Mouse (Mus musculus): Measurements from ENCODE around the gene Vmn1r85. TPM values are rescaled to one million over a fixed set of nuclear protein-coding genes. Genes with fewer than 3 reads are reported as not detected.
"Not testable (repeated sequence)": the region's sequence is repeated elsewhere in the genome, so short reads cannot be mapped to it uniquely, and the experiment has no call there.

The Vmn1r85 gene
- polyA plus RNA-seq, 1 experiment from 2014 or later, result not detected

- not testable (repeated sequence) for H3K9me3 ChIP-seq (replicated peaks; ENCODE audit: low read length); H3K4me1 ChIP-seq (replicated peaks; ENCODE audit: insufficient read depth, low read length); ATAC-seq (replicated peaks; ENCODE audit: low FRiP score, low read depth); H3K4me3 ChIP-seq (replicated peaks; ENCODE audit: low read depth, low read length); DNase-seq (ENCODE audit: low spot score); H3K27ac ChIP-seq; H3K9ac ChIP-seq (ENCODE audit: low read depth, low read length); H3K4me2 ChIP-seq (ENCODE audit: low read length); H3K36me3 ChIP-seq (ENCODE audit: insufficient read depth, low read length); H3K27me3 ChIP-seq (ENCODE audit: insufficient read depth, low read length)
- WGBS, result 50% methylated on average over 2 of the region's 2 CpGs
- TF ChIP-seq CTCF (IDR thresholded peaks at IDR 0.05; ENCODE audit: low read depth), result peak; percentile 61
Observed at GRCm38 (mm10) chr7:13063399-13063798, 31.6 kb downstream of the Vmn1r85 start.

- DNase-seq (ENCODE audit: low spot score), result no peak
- Histone ChIP-seq H3K36me3 (ENCODE audit: insufficient read depth, low read length) (no peaks in the 10 kb centered on the region), H3K27ac (no peak overlapping the region), H3K27me3 (ENCODE audit: insufficient read depth, low read length) (no peaks in the 10 kb centered on the region), H3K4me1 (replicated peaks; ENCODE audit: insufficient read depth, low read length) (no peaks in the 10 kb centered on the region), H3K4me2 (ENCODE audit: low read length) (no peak overlapping the region), H3K9me3 (replicated peaks; ENCODE audit: low read length) (no peaks in the 10 kb centered on the region), H3K4me3 (replicated peaks; ENCODE audit: low read depth, low read length) (no peak overlapping the region), H3K9ac (ENCODE audit: low read depth, low read length) (no peak overlapping the region)
- WGBS, result 90% methylated on average over 9 of the region's 9 CpGs
- ATAC-seq (replicated peaks; ENCODE audit: low FRiP score, low read depth), result no peak
- no peak for TF ChIP-seq CTCF (IDR thresholded peaks at IDR 0.05; ENCODE audit: low read depth)
Observed at GRCm38 (mm10) chr7:13059536-13059935, 35.4 kb downstream of the Vmn1r85 start.

GRCm38 (mm10) chr7:13056913-13057700 is 37.9 kb downstream of the Vmn1r85 start:
- H3K27ac ChIP-seq, result no peak overlapping the region
- no peaks in the 10 kb centered on the region for H3K4me1 ChIP-seq (replicated peaks; ENCODE audit: insufficient read depth, low read length)
- TF ChIP-seq CTCF (IDR thresholded peaks at IDR 0.05; ENCODE audit: low read depth), result peak; percentile 49
- 50% methylated on average over 8 of the region's 8 CpGs for WGBS
- no peaks in the 10 kb centered on the region for H3K9me3 ChIP-seq (replicated peaks; ENCODE audit: low read length)
- H3K36me3 ChIP-seq (ENCODE audit: insufficient read depth, low read length), result no peaks in the 10 kb centered on the region
- H3K4me2 ChIP-seq (ENCODE audit: low read length), result no peak overlapping the region
- no peaks in the 10 kb centered on the region for H3K27me3 ChIP-seq (ENCODE audit: insufficient read depth, low read length)
- no peak overlapping the region for H3K4me3 ChIP-seq (replicated peaks; ENCODE audit: low read depth, low read length)
- ATAC-seq (replicated peaks; ENCODE audit: low FRiP score, low read depth) (no peak), DNase-seq (ENCODE audit: low spot score) (no peak)
- no peak overlapping the region for H3K9ac ChIP-seq (ENCODE audit: low read depth, low read length)

- peak within 1 kb of the TSS; percentile 47; the same call in 1 of the 2 replicates for H3K27ac ChIP-seq
- H3K4me1 ChIP-seq (replicated peaks; ENCODE audit: insufficient read depth, low read length), result no peaks in the 10 kb centered on the region
- no peaks in the 10 kb centered on the region for H3K27me3 ChIP-seq (ENCODE audit: insufficient read depth, low read length)
- H3K9ac ChIP-seq (ENCODE audit: low read depth, low read length), result peak within 1 kb of the TSS; percentile 60
- under 1% methylated on average over 41 of the region's 41 CpGs for WGBS
- no peaks in the 10 kb centered on the region for H3K36me3 ChIP-seq (ENCODE audit: insufficient read depth, low read length)
- H3K4me2 ChIP-seq (ENCODE audit: low read length), result peak within 1 kb of the TSS; percentile 69
- DNase-seq (ENCODE audit: low spot score), result peak; percentile 96
- TF ChIP-seq CTCF (IDR thresholded peaks at IDR 0.05; ENCODE audit: low read depth), result no peak
- ATAC-seq (replicated peaks; ENCODE audit: low FRiP score, low read depth), result peak; percentile 94
- peak within 1 kb of the TSS; percentile 71 for H3K4me3 ChIP-seq (replicated peaks; ENCODE audit: low read depth, low read length)
- H3K9me3 ChIP-seq (replicated peaks; ENCODE audit: low read length), result no peaks in the 10 kb centered on the region
Observed at GRCm38 (mm10) chr7:13054287-13055010, 40.5 kb downstream of the Vmn1r85 start, which contains the start of gene Mzf1. Mzf1 (minus strand) TSS chr7:13054764.

- Histone ChIP-seq H3K27me3 (ENCODE audit: insufficient read depth, low read length) (no peaks in the 10 kb centered on the region), H3K36me3 (ENCODE audit: insufficient read depth, low read length) (no peaks in the 10 kb centered on the region), H3K4me2 (ENCODE audit: low read length) (peak overlapping the region; percentile 69), H3K4me3 (replicated peaks; ENCODE audit: low read depth, low read length) (peak overlapping the region; percentile 71), H3K9ac (ENCODE audit: low read depth, low read length) (peak overlapping the region; percentile 60), H3K27ac (peak overlapping the region; percentile 47; the same call in 1 of the 2 replicates), H3K9me3 (replicated peaks; ENCODE audit: low read length) (no peaks in the 10 kb centered on the region), H3K4me1 (replicated peaks; ENCODE audit: insufficient read depth, low read length) (no peaks in the 10 kb centered on the region)
- ATAC-seq (replicated peaks; ENCODE audit: low FRiP score, low read depth) (no peak), DNase-seq (ENCODE audit: low spot score) (no peak)
- TF ChIP-seq CTCF (IDR thresholded peaks at IDR 0.05; ENCODE audit: low read depth), result no peak
- WGBS, result under 1% methylated on average over 15 of the region's 15 CpGs
Observed at GRCm38 (mm10) chr7:13053961-13054286, 41.0 kb downstream of the Vmn1r85 start.

- Histone ChIP-seq H3K4me1 (replicated peaks; ENCODE audit: insufficient read depth, low read length) (no peaks in the 10 kb centered on the region), H3K4me2 (ENCODE audit: low read length) (peak overlapping the region; percentile 69; the same call in 1 of the 2 replicates), H3K27ac (peak overlapping the region; percentile 47; the same call in 1 of the 2 replicates), H3K9me3 (replicated peaks; ENCODE audit: low read length) (no peaks in the 10 kb centered on the region), H3K36me3 (ENCODE audit: insufficient read depth, low read length) (no peaks in the 10 kb centered on the region), H3K27me3 (ENCODE audit: insufficient read depth, low read length) (no peaks in the 10 kb centered on the region), H3K9ac (ENCODE audit: low read depth, low read length) (0 out of 2 replicates have a peak overlapping the region, but pooled peaks have one; percentile 60), H3K4me3 (replicated peaks; ENCODE audit: low read depth, low read length) (no peak overlapping the region)
- 96% methylated on average over 2 of the region's 2 CpGs for WGBS
- ATAC-seq (replicated peaks; ENCODE audit: low FRiP score, low read depth), result no peak
- DNase-seq (ENCODE audit: low spot score), result no peak
- no peak for TF ChIP-seq CTCF (IDR thresholded peaks at IDR 0.05; ENCODE audit: low read depth)
Observed at GRCm38 (mm10) chr7:13053501-13053900, 41.5 kb downstream of the Vmn1r85 start.

Data from kidney, postnatal 0 days (tissue).